Mouse (Mus musculus) liver, postnatal 0 days (tissue): ENCODE data around the gene Cdk8.

Experiments
- CTCF ChIP-seq: sonication (generic); IDR thresholded peaks from 2 replicates; pipeline ENCODE4 v1.5.1; 2016; ENCODE audit warnings: antibody characterized with exemption, low read depth
- EP300 ChIP-seq: IDR thresholded peaks from 2 replicates; pipeline ENCODE4 v1.6.1; 2016; ENCODE audit warnings: antibody characterized with exemption, low read depth, mild to moderate bottlenecking

GRCm38 (mm10) chr5:146260003-146260402 is 29.0 kb downstream of the Cdk8 start:
- peak; percentile 75 for TF ChIP-seq CTCF
- no peak for TF ChIP-seq EP300
